Mouse (Mus musculus): ENCODE measurements around the gene Gm13695. TPM values are rescaled to one million over a fixed set of nuclear protein-coding genes. Genes with fewer than 3 reads are reported as not detected.

The Gm13695 gene
- polyA plus RNA-seq, 1 experiment from 2014 or later: not detected

GRCm38 (mm10) chr2:84018330-84018729 is 51.2 kb downstream of the Gm13695 start:
- DNase-seq (ENCODE audit: low spot score) (peak; percentile 56), ATAC-seq (no peak)
- H3K36me3 ChIP-seq (ENCODE audit: insufficient read depth, low read length): no peaks in the 10 kb centered on the region
- H3K9me3 ChIP-seq (ENCODE audit: low read length): no peaks in the 10 kb centered on the region
- no peak overlapping the region for H3K4me2 ChIP-seq (replicated peaks; ENCODE audit: low read depth, low read length)
- H3K4me1 ChIP-seq (ENCODE audit: insufficient read depth, low read depth, low read length): peaks cover 5% of the 10 kb centered on the region; the same call in 1 of the 2 replicates
- H3K4me3 ChIP-seq (ENCODE audit: low read depth, low read length): no peak overlapping the region
- TF ChIP-seq EP300 (IDR thresholded peaks at IDR 0.05) (no peak), CTCF (IDR thresholded peaks at IDR 0.05) (no peak)
- no peak overlapping the region for H3K9ac ChIP-seq (replicated peaks; ENCODE audit: low read depth)
- no peak overlapping the region for H3K27ac ChIP-seq (ENCODE audit: low read length)
- WGBS: 28% methylated on average over 3 of the region's 3 CpGs
- no peaks in the 10 kb centered on the region for H3K27me3 ChIP-seq (replicated peaks; ENCODE audit: insufficient read depth, low read length)

Other genes with a start within 250 kb of the Gm13695 start
- 90.8 and 94.5 TPM in 2 replicates for gene Itgav, start 242.9 kb upstream of the Gm13695 start, polyA plus RNA-seq (2015; fragmentation: Nextera tagmentation; extraction: Ambion mirVana)
- gene Fam171b, start 154.7 kb upstream of the Gm13695 start, polyA plus RNA-seq (2015; fragmentation: Nextera tagmentation; extraction: Ambion mirVana): 0.26 and 0.29 TPM in 2 replicates
- gene Zswim2, start 26.1 kb upstream of the Gm13695 start, polyA plus RNA-seq (2015; fragmentation: Nextera tagmentation; extraction: Ambion mirVana): 0.17 and 0.38 TPM in 2 replicates
- gene Gm13698, start 11.6 kb upstream of the Gm13695 start, polyA plus RNA-seq (2015; fragmentation: Nextera tagmentation; extraction: Ambion mirVana): not detected in 2 replicates
- gene Gm13693, start 5.8 kb upstream of the Gm13695 start, polyA plus RNA-seq (2015; fragmentation: Nextera tagmentation; extraction: Ambion mirVana): not detected in 2 replicates
- not detected in 2 replicates for gene Gm13696, start 5.8 kb downstream of the Gm13695 start, polyA plus RNA-seq (2015; fragmentation: Nextera tagmentation; extraction: Ambion mirVana)
- gene Gm13694, start 11.6 kb downstream of the Gm13695 start, polyA plus RNA-seq (2015; fragmentation: Nextera tagmentation; extraction: Ambion mirVana): not detected in 2 replicates
- not detected in 2 replicates for gene Gm13697, start 17.4 kb downstream of the Gm13695 start, polyA plus RNA-seq (2015; fragmentation: Nextera tagmentation; extraction: Ambion mirVana)
- gene Gm13691, start 23.2 kb downstream of the Gm13695 start, polyA plus RNA-seq (2015; fragmentation: Nextera tagmentation; extraction: Ambion mirVana): not detected in 2 replicates